Mouse (Mus musculus): ENCODE data around the gene Zmym2.
A peak's percentile ranks its signal among the peaks of the same experiment; 100 is the strongest.
"Not testable (repeated sequence)": the region's sequence is repeated elsewhere in the genome, so short reads cannot be mapped to it uniquely, and the experiment has no call there.

Gene Zmym2

DNA sequence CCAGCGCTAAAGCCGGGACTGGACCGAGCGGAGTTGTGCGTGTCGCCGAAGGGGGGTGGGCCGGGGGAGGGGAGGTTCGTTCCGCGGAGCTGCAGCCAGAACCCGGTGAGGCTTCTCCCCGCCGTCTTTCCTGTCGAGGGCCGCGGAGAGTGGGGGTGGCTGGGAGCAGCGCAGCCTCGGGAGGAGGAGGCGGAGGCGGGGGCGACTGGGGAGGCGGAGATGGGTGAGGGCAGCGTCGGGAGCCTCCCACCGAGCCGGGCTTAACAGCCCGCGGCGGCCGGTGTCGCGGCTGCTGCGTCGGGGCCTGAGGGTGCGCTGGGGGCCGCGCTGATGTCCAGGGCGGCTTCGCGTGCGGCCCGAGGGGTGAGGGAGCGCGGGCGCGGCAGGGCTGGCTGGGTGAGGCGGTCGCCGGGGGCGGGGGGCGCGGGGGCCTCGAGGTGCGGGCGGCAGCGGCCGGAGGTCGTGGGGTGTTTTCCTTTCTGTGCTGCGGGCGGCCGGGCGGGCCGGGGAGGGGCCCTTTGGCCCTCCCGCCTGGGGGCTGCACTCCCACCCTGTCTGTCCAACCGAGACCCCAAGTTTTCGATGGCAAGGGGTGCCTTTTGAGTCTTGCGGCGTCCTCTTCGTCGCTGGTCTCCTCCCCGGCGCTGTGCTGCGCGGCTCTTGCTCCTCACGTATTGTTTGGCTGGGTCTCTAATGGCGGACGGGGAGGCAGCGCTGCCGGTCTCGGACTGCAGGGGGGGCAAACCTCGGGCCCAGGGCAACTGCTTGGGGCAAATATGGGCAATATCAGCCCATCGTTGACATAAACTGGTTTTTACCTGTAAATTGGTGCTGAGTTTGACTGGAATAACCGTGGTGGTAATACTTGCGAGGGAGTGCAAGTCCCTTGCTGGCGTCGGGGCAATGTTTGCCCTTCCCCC is at the start of gene Zmym2:
Gene Zmym2, plus strand, starts transcription at position 60 of the 920 bp plus-strand sequence.
- DNase-seq (ENCODE audit: low read depth in 1 of 2, low spot score in 2 of 2): peak; percentile 45 to 71

DNA sequence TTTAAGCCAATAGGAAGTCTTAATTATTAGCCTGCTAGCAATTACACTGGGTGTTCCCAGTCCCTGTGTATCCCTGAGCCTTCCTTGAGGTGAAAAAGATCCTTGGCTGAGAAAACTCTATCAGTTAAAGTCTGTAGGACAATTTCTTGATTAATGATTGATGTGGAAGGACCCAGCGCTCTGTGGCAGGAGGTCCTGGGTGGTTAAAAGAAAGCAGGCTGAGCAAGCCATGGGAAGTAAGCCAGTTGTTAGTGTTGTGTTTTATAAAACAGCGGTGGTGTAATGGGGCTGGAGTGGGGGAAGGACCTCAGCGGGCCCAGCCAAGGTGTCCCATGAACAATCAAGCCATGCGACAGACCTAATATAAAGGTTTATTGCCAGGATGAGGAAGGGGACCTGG is 42.4 kb upstream of the Zmym2 start:
- DNase-seq (ENCODE audit: low read depth in 1 of 2, low spot score in 2 of 2): no peak

DNA sequence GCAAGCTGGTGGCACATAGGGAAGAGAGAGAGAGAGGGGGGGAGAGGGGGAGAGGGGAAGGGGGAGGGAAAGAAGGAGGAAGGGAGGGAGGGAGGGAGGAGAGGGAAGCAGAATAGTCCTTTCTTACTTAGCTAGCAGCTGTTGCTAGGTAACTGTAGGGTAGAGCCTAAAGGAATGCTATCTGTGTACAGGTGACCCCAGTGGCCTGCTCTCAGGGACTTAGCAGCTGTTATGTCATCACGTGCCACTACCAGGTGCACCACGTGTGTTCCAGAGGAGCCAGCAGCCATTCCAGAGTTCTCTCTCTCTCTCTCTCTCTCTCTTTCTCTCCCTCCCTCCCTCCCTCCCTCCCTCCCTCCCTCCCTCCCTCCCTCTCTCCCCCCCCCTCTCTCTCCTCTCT is 41.9 kb upstream of the Zmym2 start:
- DNase-seq (ENCODE audit: low read depth in 1 of 2, low spot score in 2 of 2): no peak

DNA sequence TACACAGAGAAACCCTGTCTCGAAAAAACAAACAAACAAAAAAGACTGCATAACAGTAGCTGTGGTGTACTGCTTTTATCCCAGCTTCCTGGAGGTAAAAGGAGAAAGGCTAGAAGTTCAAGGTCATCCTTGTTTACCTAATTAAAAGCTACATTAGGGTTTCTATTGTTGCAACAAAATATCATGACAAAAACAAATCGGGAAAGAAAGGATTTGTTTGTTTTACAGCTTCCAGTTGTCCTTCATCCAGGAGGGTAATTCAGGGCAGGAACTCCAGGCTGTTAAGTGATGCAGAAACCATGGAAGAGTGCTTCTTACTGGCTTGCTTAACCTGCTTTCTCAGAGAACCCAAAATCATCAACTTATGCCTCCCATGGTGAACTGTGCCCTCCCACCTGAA is 38.1 kb upstream of the Zmym2 start:
- no peak for DNase-seq (ENCODE audit: low read depth in 1 of 2, low spot score in 2 of 2)

DNA sequence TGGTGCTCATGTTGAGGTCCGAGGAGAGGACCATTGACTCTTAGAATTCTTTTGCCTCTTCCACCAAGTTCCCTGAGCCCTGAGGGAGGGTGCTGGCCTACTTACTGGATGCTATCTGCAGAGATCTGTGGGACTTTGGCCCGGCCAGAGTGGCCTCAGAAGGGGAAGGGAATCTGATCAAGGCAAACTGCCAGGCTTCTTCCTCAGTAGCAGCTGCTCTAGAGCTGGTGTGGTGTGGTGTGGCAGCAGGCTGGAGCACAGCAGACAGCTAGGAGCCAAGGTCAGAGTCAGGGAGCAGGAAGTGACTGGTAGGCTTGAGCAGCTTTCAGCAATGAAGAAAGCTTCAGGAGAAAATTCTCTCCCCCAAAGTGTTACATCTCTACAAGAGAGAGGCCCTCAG is 36.8 kb upstream of the Zmym2 start:
- no peak for DNase-seq (ENCODE audit: low read depth in 1 of 2, low spot score in 2 of 2)

DNA sequence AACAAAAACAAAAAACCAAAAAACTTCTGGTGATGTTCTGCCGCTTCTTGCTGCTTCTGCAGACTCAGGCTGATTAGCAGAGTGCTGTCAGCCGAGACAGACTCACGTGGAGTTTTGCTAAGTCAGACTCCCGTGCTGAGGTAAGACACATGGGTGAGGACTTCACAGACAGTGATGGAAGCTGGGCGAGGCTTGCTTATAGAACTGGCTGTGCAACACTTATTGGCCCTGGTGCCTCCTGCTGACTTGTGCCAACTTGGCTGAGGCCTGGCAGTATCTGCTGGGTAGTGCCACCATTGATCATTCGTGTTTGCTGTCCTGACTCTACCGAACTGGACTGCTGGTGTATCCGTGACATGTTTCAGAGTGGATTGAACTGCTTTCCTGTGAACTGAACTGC is 22.4 kb upstream of the Zmym2 start:
- no peak for DNase-seq (ENCODE audit: low read depth in 1 of 2, low spot score in 2 of 2)

DNA sequence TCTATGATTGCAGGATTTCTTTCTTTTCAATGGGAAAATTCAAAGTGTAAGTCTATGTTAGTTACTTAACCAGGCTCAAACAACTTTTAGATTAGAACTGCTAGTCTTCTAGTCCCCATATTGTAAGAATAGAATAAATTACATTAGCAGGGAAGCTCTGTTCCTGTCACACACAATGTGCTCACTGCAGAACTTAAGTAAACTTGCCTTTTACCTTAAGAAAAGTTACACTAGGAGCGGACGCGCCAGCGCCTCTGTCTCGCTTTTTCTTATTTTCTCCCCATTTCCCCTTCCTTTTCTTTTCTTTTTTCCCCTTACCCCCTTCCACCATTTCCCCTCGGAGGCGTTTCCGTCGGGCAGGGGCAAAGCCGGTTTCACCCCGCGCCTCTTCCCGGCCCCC is 21.8 kb upstream of the Zmym2 start:
- DNase-seq (ENCODE audit: low read depth in 1 of 2, low spot score in 2 of 2): no peak

DNA sequence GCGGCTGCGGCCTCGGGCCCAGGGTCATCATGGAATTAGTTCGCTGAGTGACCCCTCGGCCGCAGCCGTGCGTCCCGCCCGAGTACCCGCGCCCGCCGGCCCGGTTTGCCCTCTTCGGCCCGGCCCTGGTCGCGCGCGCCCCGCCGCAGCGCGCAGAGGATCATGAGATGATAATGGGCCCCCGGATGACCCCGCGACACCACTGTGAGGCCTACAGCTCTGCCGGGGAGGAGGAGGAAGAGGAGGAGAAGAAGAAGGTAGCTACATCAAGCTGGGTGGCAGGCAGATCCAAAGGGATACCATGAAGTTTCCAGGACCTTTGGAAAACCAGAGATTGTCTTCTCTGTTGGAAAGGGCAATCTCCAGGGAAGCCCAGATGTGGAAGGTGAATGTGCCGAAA is 21.3 kb upstream of the Zmym2 start:
- not testable (repeated sequence) for DNase-seq (ENCODE audit: low read depth in 1 of 2, low spot score in 2 of 2)

DNA sequence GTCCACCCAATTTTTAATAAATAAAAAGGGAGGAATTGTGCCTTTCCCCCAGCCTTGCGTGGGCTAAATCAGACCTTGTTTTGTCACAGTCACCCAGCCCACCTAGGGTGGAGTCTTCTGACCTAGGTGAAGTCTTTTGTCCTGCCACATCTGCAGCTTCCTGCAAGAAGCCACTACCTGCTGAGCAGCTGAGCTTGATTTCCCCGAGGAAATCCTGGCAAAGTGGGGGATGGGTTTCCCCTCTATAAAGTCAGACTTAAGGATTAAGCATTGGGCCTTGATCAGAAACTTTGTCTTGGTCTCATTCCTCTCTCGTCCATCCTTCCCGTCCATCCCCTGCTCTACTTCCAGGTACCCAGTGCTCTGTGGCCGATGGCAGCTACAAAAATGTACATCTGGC is 12.9 kb upstream of the Zmym2 start:
- no peak for DNase-seq (ENCODE audit: low read depth in 1 of 2, low spot score in 2 of 2)

DNA sequence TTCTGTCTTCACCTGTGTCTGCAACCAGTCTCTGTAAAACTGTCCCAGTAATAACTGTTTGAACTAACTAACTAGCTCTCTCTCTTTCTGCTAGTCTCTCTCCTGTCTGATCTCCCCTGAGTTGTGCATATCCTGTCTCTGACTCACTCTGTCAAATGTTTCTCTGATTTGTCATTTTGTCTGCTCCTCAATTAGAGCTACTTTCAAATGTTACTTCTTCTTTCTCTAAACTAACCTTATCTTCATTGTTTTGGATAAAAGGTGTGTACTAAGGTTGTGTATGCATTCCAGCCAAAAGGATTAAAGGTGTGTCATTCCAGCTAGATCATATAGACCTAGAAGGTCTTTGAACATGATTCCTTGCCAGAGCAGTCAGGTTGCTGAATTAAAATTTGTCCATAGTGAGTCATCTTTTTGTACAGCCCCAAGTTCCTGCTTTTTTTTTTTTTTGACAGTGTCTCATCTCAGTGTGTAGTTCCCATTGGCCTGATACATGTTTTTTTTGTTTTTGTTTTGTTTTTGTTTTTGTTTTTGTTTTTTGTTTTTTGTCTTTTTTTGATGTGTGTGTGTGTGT is 10.8 kb upstream of the Zmym2 start:
- DNase-seq (ENCODE audit: low read depth in 1 of 2, low spot score in 2 of 2): no peak

DNA sequence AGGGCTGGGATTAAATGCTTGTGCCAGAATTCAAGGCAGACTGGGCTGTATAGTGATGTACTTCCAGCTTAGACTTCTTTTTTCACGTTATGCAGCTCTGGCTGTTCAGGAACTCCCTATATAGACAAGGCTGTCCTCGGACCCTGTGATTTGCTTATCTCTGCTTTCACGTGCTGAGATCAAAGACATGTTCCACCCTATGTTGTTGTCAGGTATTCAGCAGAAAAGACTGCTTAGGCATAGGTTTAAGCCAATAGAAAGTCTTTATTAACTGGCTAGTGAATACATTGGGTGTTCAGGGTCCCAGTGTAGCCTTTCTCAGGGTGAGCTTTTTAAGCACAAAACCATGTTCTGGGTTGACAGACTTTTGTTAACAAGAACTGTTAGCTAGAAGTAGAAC is 5.2 kb upstream of the Zmym2 start:
- DNase-seq (ENCODE audit: low read depth in 1 of 2, low spot score in 2 of 2): no peak

DNA sequence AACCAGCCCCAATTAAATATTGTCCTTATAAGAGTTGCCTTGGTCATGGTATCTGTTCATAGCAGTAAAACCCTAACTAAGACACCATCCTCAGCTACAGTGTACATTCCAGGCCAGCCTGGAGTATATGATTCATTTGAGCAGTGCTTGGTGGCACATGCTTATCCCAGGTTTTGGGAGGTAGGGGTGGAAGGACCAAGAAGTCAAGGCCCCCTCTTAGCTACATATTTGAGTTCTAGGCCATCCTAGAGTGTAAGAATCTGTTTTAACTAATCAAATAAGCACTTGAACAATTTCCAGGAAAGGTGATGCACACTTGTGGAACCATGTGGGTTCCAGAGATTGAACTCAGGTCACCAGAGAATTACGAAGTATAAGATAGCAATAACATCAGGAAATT is 3.0 kb upstream of the Zmym2 start:
- DNase-seq (ENCODE audit: low read depth in 1 of 2, low spot score in 2 of 2): no peak

DNA sequence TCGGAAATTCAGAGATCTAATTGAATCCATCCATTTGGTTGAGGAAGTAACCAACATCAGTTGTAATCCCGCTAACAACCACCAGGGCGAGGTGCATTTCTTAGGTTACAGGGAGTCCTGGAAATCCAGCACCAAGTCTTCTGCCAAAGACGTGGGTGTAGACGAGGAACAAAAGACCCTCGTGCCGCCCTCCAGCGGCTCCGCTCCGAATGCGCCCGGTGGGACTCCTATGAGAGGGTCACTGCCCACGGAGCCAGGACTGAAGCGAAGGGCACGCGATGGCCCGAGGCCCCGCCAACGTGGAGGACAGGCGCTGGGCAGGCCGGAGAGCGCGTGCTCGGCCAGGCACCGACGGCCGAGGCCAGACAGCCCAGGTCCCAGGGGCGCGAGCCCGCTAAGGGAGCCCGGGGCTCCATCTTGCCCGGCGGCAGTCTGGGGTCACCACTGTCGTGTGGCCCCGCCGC is 1.1 kb upstream of the Zmym2 start:
- DNase-seq (ENCODE audit: low read depth in 1 of 2, low spot score in 2 of 2): peak; percentile 68 to 86

DNA sequence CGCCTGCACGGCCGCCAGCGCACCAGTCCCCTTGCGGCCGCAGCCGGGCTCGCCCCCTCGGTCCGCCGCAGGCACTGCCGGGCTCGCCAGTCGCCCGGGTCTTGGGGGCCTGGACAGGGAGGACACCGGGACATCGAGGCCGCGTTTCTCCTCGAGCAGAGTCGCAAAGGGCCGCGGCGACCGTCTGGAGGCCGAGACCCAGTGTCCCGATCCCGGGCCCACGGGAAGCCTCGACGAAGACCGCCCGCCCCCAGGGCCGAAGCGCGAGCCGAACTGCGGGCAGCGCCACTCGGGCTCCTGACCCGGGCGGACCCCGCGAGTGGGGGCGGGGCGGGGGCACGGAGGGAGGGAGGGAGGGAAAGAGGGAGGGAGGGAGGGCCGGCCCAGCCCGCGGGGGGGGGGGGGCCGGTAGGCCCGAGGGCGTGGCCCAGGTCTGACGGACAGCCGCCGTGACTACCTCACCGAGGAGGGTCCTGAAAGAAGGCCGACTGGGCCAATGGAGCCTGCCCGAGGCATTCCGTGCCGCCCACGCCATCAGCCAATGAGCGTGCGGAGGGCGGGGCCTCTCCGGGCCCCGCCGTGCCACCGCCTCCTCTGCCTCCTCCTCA is 363 bp upstream of the Zmym2 start:
- peak; percentile 30 to 73 for DNase-seq (ENCODE audit: low read depth in 1 of 2, low spot score in 2 of 2)

DNA sequence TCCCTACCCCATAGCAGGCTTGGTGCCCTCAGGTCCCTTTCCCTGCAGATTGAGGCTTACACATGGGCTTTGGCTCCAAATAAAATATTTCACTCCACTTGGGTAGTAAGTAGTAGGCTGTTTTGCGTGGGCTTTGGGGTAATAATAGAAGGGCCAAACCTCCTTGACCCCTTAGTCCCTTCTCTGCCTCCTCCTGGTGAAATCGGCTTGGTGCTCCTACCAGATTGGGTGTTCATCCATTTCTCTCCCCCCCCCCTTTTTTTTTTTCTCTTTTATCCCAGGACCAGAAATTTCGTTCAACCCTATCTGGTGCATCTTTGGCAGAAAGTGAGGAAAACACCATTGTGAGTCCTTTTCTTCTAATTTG is 1.0 kb downstream of the Zmym2 start:
- DNase-seq (ENCODE audit: low read depth in 1 of 2, low spot score in 2 of 2): no peak

DNA sequence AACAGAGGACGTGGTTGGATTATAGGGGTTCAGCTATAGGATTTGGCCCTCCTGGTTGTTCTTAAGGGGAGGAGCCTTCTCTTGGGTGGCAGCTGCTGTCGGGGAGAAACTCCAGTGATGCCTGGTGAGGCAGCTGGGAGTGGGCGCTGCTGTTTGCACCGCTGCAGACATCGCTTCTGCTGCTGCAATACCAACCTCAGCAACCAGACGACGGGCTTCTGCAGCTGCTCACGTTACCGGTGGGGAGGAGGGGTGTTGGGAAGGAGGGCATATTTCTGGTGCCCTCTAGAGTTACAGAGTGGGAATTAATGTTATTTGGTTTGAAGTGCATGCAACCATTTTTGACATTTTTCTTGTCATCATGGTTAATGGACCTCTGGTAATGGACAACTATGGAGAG is 1.4 kb downstream of the Zmym2 start:
- DNase-seq (ENCODE audit: low read depth in 1 of 2, low spot score in 2 of 2): peak; percentile 31 to 55

DNA sequence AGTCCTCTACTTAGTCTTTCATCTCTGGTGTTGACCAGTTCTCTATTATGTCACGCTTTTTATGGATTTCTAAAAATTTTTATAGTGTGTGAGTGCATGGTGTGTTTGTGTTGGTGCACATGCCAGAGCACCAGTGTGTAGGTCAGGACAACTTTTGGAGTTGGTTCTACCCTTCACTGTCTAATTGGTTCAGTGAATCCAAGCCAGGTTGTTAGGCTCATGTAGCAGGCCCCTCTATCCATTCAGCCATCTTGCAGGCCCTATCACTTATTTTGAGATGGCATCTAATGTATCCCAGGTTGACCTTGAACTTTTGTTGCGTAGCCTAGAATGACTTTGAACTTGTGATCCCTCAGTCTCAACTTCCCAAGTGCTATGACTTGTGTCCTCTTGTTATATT is 2.0 kb downstream of the Zmym2 start:
- no peak for DNase-seq (ENCODE audit: low read depth in 1 of 2, low spot score in 2 of 2)

DNA sequence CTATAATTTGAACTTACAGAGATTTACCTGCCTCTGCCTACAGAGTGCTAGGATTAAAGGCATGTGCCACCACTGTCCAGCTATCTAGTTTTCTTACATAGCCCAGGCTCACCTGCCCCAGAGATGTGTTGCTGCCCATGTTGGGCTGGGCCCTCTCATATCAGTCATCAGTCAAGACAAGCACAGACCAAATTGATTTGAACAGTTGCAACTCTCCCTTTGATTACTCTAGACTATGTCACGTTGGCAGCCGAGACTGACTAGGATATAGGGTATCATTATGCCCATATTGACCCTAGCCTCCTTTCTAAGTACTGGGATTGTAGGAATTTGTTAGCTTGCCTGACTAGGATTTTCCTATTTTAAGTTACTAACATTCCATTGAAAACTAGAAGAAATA is 8.0 kb downstream of the Zmym2 start:
- no peak for DNase-seq (ENCODE audit: low read depth in 1 of 2, low spot score in 2 of 2)

DNA sequence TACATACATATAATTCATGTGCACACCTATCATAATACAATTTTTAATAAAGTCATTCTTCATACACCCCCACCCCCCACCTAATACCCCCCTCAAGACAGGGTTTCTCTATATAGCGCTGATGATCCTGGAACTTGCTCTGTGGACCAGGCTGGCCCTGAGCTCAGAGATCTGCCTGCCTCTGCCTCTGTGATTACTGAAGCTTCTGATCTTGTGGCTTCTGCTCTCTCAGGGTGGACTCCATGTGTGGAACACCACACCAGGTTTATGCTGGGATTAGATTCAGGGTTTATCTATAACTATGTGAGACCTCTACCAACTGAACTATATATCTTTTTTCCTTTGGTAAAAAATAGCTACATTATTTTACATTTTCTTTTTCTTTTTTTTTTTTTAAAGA is 10.1 kb downstream of the Zmym2 start:
- DNase-seq (ENCODE audit: low read depth in 1 of 2, low spot score in 2 of 2): no peak

DNA sequence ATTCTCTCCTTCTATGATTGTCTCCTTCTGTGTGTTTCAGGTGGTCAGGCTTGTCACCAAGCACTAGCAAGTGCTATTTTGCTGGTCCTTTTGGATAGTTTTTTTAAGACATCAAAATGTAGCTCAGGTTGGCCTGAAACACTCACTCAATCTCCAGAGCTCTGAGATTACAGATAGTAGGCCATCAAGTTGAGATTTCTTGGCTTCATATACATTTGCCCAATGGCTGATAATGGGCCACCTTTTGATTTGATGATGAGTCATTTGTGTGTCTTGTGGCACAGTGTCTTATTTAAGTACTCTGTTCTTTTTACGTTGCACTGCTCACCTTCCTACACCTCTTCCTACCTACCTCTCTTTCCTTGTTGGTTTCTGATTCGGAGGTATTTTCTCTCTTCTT is 11.0 kb downstream of the Zmym2 start:
- no peak for DNase-seq (ENCODE audit: low read depth in 1 of 2, low spot score in 2 of 2)

DNA sequence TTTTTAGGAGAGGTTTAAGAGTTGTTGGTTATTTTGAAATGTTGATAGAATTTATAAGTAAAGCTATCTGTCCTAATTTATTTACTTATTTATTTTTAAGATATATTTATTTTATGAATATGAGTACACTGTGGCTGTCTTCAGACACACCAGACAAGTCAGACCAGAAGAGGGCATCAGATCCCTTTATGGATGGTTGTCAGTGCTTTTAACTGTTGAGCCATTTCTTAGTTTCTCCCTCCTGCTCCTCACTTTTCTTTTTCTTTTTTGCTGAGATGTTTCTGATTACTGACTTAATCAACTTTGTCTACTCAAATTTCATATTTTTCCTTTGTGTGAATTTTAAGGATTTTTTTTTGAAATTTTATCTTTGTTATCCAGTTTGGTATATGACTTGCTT is 13.2 kb downstream of the Zmym2 start:
- DNase-seq (ENCODE audit: low read depth in 1 of 2, low spot score in 2 of 2): no peak

DNA sequence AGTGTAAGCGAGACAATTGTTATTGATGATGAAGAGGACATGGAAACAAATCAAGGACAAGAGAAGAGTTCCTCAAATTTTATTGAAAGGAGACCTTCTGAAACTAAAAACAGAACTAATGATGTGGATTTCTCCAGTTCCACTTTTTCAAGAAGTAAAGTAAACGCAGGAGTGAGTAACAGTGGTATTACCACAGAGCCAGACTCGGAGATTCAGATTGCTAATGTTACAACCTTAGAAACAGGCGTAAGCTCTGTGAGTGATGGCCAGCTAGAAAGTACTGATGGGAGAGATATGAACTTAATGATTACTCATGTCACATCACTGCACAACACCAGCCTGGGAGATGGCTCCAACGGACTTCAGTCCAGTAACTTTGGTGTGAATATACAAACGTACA is 16.6 kb downstream of the Zmym2 start:
- DNase-seq (ENCODE audit: low read depth in 1 of 2, low spot score in 2 of 2): no peak
